Mouse (Mus musculus): ENCODE results near the gene Scn3b. TPM values are rescaled to one million over a fixed set of nuclear protein-coding genes. Genes with fewer than 3 reads are reported as not detected.

The Scn3b gene
- polyA plus RNA-seq (2012; rRNA removed) = 0.81 and 1.3 TPM in 2 replicates

DNA sequence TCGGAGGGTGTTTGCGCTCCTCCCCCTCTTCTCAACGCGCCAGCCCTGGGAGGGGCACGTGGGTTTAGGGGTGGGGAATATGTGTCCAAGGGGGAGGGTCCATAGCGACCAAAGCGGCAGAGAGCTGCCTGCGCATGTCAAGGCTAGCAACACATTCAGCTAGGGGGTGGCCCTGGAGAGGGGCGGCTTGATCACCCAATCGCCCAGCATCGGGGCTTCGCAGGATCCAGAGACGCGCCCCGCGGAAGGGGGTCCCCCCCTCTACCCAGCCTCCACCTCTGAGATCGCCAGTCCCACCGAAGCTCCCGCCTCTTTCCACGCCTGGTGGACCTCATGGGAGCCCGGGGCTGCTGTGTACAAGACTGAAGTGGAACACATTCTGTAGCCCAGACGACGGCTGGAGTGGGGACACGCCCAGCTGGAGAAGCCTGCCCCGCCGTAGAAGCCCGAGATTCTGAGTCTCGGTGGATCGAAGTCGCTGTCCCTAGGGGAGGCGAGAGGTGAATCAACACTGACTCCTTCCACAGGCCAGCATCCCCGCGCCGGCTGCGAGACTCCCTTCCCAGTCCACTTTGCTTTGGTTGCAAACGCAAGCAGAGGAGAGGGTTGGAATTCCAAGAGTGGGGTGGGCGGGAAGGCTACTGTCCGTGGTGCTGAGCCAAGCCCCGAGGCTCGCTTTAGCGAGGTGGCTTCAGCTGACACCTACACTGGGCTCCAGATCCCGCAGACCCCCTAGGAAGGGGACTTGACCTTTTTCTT is at the start of gene Scn3b:
Gene Scn3b, plus strand, starts transcription at position 115 of the 759 bp plus-strand sequence.
- no peak for DNase-seq (ENCODE audit: low read depth)

- DNase-seq (ENCODE audit: low read depth) = no peak
Measured at GRCm38 (mm10) chr9:40224289-40224688, 44.7 kb upstream of the Scn3b start.

- DNase-seq (ENCODE audit: low read depth) = no peak
Measured at GRCm38 (mm10) chr9:40227874-40228789, 40.9 kb upstream of the Scn3b start.

GRCm38 (mm10) chr9:40228804-40229331 is 40.1 kb upstream of the Scn3b start:
- no peak for DNase-seq (ENCODE audit: low read depth)

GRCm38 (mm10) chr9:40229479-40229878 is 39.5 kb upstream of the Scn3b start:
- no peak for DNase-seq (ENCODE audit: low read depth)

DNA sequence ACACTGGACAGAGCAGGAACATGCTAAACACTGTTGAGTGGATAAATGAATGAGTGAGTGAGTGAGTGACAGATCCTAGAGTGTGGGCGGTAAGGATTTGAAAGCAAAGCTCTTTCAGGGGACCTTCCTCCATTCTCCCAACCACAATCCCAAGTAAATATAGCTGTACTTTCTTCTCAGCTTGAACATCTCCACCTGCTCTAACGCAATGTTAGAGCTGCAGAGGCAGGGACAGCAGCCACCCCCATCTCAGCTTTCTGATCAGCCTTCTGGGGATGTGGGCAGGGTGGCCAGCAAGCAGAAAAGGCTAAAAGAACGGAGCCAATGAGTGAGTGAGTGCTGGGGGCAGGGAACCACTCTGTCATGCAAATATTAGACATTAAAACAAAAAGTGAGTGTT is 38.0 kb upstream of the Scn3b start:
- no peak for DNase-seq (ENCODE audit: low read depth)

DNA sequence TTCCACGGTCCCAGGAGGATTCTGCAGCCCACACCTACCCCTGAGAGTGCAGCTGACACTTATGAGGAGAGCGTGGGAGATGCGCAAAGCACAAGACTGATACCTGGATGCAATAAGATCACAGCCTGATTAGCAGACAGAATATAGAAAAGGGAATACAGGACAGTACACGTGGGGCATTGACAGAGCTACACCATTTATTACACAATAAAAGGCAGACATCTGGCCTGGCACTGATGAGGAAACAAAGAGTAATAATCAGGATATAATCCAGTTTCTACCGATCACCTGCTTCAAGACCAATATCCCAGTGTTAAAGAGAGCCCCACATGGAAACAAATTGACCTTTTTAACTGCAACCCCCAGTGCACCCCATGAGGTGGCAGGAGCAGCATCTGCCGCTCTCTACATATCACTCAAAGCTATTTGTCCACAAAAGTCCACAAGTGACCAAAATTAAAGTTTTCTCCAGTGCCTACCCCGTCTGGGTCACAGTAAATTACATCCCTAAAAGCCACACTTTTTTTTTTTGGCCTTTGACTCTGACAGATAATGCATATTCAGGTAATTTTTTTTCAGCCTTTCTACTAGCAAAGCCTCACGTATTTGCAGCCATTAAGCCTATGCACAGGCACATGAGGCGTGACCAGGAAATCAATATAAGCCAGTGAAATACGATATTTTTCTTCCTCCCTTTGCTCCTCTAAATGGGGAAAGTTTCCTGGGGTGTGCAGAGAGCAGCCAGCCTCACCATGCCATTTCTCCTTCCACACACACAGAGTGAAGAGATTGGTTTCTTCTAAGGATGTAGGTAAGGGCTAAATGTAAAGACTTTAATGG is 34.6 kb upstream of the Scn3b start:
- DNase-seq (ENCODE audit: low read depth) = no peak

DNA sequence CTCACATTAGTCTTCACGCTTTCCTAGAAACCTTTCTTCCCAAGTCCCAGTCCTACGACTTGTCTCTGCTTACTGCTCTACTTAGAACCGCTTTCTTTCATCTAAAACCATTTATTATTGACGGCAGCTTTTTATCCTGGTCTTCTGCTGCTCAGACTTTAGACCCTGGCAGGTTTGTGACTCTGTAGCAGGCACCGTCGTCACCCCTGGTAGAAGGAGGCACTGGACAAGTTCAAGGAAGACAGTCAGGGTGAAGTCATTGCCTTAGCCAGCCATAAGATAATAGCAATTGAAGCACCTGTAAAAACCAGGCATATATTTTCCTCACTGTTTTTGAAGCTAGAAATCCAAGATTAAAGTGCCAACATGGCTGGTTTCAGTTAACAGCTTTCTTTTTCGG is 33.8 kb upstream of the Scn3b start:
- DNase-seq (ENCODE audit: low read depth) = no peak

DNA sequence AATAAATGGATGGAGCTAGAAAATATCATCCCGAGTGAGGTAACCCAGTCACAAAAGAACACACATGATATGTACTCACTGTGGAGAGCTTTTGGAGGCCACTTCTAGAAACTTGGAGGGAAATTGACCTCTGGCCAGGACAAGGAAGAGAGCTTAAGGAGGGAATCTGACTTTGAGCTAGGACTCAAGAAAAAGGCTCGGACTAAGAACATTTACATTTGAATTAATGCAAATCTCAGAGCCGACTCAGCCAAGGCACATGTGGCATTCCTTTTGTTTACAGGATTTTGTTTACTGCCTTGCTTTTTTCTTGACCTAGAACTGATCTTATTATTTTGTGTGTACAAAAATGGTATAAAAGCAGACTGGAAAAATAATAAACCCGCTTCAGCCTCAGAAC is 29.3 kb upstream of the Scn3b start:
- no peak for DNase-seq (ENCODE audit: low read depth)

GRCm38 (mm10) chr9:40240311-40240710 is 28.7 kb upstream of the Scn3b start:
- no peak for DNase-seq (ENCODE audit: low read depth)

GRCm38 (mm10) chr9:40241223-40241801 is 27.7 kb upstream of the Scn3b start:
- no peak for DNase-seq (ENCODE audit: low read depth)

- DNase-seq (ENCODE audit: low read depth) = no peak
Measured at GRCm38 (mm10) chr9:40241951-40242888, 26.8 kb upstream of the Scn3b start.

DNA sequence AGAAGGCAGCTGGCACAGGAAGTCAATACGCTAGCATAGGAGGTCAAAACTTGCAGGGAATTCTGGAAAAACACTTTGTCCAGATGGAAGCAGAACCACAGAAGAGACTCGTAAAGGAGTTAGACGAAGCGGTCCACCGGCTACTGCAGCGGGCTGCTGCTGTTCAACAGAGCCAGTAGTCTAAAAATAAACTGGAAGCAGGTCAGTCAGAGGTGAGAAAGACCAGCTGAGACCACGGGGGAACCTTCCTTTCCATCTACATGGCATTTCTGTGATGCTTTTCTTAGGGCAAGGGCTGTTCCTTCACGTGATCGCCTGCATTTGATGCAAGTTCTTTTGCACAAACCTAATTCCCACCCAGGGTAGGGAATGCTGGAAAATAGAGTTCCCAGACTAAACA is 23.6 kb upstream of the Scn3b start:
- no peak for DNase-seq (ENCODE audit: low read depth)

DNA sequence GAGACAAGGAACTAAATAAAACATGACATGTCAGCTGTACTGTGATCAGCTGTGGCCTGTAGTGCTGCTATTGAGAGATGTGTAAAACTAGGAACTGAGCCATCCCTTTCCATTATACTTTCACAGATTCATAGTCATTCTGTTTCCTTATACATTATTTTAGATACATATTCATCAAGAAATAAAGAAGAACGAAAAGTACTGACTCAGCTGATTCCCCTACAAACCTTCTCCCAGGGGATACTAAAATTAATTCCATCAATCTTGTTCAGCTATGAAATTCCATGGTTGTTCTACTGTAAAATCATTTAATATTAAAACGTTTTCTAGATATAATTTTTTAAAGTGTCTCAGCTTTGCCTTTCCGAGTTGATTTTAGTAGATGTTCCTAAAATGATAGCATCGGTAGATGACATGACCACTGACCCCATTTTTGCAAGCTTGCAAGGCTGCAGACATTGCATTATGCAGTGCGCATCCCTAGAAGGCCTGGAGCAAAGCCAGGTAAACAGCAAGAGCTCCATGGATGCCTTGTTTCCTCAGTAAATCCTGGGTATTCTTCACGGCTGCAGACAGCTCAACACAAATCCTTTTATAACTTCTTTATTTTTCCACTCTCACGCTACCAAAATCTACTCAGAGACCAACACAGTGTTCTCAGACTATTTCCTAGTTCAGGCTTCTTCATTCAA is 22.9 kb upstream of the Scn3b start:
- DNase-seq (ENCODE audit: low read depth) = no peak

DNA sequence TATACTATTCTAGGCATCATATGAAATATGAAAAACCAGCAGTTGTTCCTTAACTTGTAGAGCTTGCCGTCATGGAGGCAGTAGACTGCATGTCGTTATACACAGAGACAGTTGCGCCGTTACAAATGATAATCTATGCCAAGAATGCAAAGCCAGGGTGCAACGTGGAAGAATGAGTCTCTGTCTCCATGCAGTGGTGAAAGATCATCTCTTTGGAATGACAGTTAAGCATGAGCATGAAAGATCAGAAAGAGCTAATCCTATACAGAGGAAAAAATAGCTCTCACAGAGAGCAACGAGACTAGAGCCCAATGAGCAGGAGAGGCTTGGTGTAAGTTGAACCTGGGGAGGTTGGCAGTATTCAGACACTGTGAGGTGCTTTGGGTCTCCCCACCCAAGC is 22.3 kb upstream of the Scn3b start:
- no peak for DNase-seq (ENCODE audit: low read depth)

DNA sequence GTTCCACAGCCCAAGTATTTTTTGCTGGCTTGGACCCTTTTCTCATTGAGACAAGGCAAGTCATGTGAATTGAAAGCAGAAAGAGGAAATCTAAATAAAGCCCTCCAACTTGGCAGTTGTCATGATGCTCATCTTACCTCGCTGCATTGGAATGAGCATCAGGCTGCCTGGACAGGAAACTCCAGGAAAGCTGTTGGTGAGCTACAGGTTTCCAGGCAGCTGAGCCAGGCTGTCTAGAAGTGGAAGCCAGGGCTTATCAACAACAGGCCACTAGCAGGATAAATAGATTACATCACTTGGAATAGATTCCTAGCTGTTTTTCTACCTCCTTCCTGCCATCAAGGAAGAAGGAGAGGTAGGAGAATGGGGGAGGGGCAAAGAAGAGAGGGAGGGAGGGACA is 19.9 kb upstream of the Scn3b start:
- DNase-seq (ENCODE audit: low read depth) = no peak

- no peak for DNase-seq (ENCODE audit: low read depth)
Measured at GRCm38 (mm10) chr9:40252459-40252858, 16.6 kb upstream of the Scn3b start.

- no peak for DNase-seq (ENCODE audit: low read depth)
Measured at GRCm38 (mm10) chr9:40263874-40264273, 5.1 kb upstream of the Scn3b start.

DNA sequence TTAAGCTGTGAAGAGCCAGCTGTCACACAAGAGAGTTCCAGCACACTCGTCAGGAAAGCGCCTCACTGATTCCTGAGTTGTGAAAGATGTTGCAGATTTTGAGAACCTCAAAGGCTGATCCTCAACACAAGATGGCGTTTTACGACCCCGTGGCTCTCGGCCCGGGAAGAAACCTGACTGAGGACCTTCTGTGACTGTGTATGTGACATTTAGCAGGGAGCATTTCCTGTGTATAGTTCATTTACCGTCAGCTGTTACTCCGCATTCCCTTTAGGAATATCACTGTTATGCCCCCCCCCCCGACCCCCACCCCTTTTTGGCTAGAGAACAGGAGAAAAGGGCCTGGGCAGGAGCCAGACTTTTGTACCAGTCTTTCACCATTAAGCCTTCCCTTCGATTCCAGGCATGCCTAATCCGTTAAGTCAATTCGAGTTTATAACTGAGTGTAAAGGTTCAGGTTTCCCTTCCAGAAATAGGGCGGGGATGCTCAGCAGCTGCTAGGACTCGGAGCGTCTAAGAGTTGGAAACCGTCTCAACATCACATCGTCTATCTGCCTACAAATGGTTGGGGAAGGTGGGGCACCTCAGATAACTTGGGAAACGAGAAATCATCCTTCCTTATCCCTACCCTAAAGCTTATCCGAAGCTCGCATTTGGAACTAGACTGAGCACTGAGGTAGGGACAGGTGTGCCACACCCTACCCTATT is 823 bp upstream of the Scn3b start:
- DNase-seq (ENCODE audit: low read depth) = no peak
